ENCODE assay signal across 15 mouse cellular contexts in genomic region chr16:21996402-21996801, GRCm38 (mm10). TPM values are rescaled to one million over a fixed set of nuclear protein-coding genes. Genes with fewer than 3 reads are reported as not detected.
DNase-seq lines count a peak whose midpoint lies in the region; ATAC-seq and TF ChIP-seq lines count a peak whose summit lies in the region.
"Had no signal": no experiment of that assay in that cellular context is flagged by ENCODE, and none has a peak within 500 bp of the region (broad histone marks: within the 10 kb centered on the region; RNA-seq: fewer than 3 reads in every experiment).

No protein-coding gene starts in this region.

- DNase-seq in heart, adult 8-10 months (ENCODE audit: low spot score) = no peak
- peak; percentile 61 for DNase-seq in intestine, embryonic 14.5 days (ENCODE audit: low spot score)
- DNase-seq in lung, adult 2 months = peak; percentile 53
- no peak for DNase-seq in embryo, embryonic 10 days (ENCODE audit: low spot score)
- no peak for DNase-seq in layer of hippocampus, adult 11-12 months (ENCODE audit: low spot score)
- DNase-seq in ovary, postnatal 36 days (ENCODE audit: low spot score) = no peak
- DNase-seq: adrenal gland, postnatal 14 days; cerebellum, adult 2 months; kidney, adult 8-10 months had no signal

- no peaks in the 10 kb centered on the region for H3K9me3 ChIP-seq in heart, embryonic 13.5 days
- H3K9me3 ChIP-seq in intestine, embryonic 14.5 days (ENCODE audit: control insufficient read depth, low read length) = no peaks in the 10 kb centered on the region
- no peaks in the 10 kb centered on the region for H3K9me3 ChIP-seq in stomach, embryonic 16.5 days (replicated peaks; ENCODE audit: control insufficient read depth, low read length)
- H3K9me3 ChIP-seq: embryonic facial prominence, embryonic 13.5 days; limb, embryonic 12.5 days had no signal

- H3K27me3 ChIP-seq in heart, embryonic 13.5 days (replicated peaks) = 0 out of 2 replicates have a peak, but pooled peaks cover 4% of the 10 kb centered on the region
- H3K27me3 ChIP-seq in intestine, embryonic 14.5 days (replicated peaks; ENCODE audit: control insufficient read depth, insufficient read depth, low read length) = no peaks in the 10 kb centered on the region
- H3K27me3 ChIP-seq in stomach, embryonic 16.5 days (ENCODE audit: control insufficient read depth, insufficient read depth, low read length) = no peaks in the 10 kb centered on the region
- H3K27me3 ChIP-seq: Patski had no signal

- no peak for TF ChIP-seq POLR2A in lung, adult 2 months (IDR thresholded peaks at IDR 0.05; ENCODE audit: borderline replicate concordance, extremely low read depth, low read depth, low read length)

- no peak overlapping the region for H3K9ac ChIP-seq in heart, embryonic 13.5 days
- H3K9ac ChIP-seq in intestine, embryonic 14.5 days (ENCODE audit: low read length) = no peak overlapping the region
- H3K9ac ChIP-seq in stomach, embryonic 16.5 days (ENCODE audit: low read length) = 0 out of 2 replicates have a peak overlapping the region, but pooled peaks have one; percentile 8
- H3K9ac ChIP-seq: embryonic facial prominence, embryonic 13.5 days; limb, embryonic 12.5 days had no signal

- H3K4me2 ChIP-seq in heart, embryonic 13.5 days = peak overlapping the region; percentile 32; the same call in 1 of the 2 replicates
- no peak overlapping the region for H3K4me2 ChIP-seq in intestine, embryonic 14.5 days (ENCODE audit: low read length)
- peak overlapping the region; percentile 20; the same call in 1 of the 2 replicates for H3K4me2 ChIP-seq in stomach, embryonic 16.5 days (ENCODE audit: low read depth, low read length)
- H3K4me2 ChIP-seq: limb, embryonic 12.5 days; midbrain, embryonic 11.5 days had no signal

- H3K27ac ChIP-seq in heart, embryonic 13.5 days (replicated peaks) = 0 out of 2 replicates have a peak overlapping the region, but pooled peaks have one; percentile 67
- H3K27ac ChIP-seq in intestine, embryonic 14.5 days (ENCODE audit: low read depth) = peak overlapping the region; percentile 39
- peak overlapping the region; percentile 94 for H3K27ac ChIP-seq in stomach, embryonic 16.5 days (ENCODE audit: low read length)
- H3K27ac ChIP-seq: embryonic facial prominence, embryonic 13.5 days; limb, embryonic 12.5 days had no signal

- H3K4me1 ChIP-seq in heart, embryonic 13.5 days = peaks cover 19% of the 10 kb centered on the region
- H3K4me1 ChIP-seq in intestine, embryonic 14.5 days (replicated peaks; ENCODE audit: control insufficient read depth, insufficient read depth, low read length) = no peaks in the 10 kb centered on the region
- peaks cover 6% of the 10 kb centered on the region for H3K4me1 ChIP-seq in lung, adult 2 months (ENCODE audit: control insufficient read depth, insufficient read depth, low read length)
- H3K4me1 ChIP-seq in stomach, embryonic 16.5 days (ENCODE audit: control insufficient read depth, insufficient read depth, low read length) = peaks cover 5% of the 10 kb centered on the region; the same call in 1 of the 2 replicates

- H3K36me3 ChIP-seq in heart, embryonic 13.5 days = no peaks in the 10 kb centered on the region
- H3K36me3 ChIP-seq in intestine, embryonic 14.5 days (ENCODE audit: control insufficient read depth, insufficient read depth, low read length) = no peaks in the 10 kb centered on the region
- H3K36me3 ChIP-seq in stomach, embryonic 16.5 days (ENCODE audit: control insufficient read depth, insufficient read depth, low read length) = no peaks in the 10 kb centered on the region
- H3K36me3 ChIP-seq: embryonic facial prominence, embryonic 13.5 days; limb, embryonic 12.5 days had no signal

- ATAC-seq in heart, embryonic 13.5 days (ENCODE audit: extremely low read depth, insufficient number of reproducible peaks, low FRiP score, low TSS enrichment) = no peak
- ATAC-seq in intestine, embryonic 14.5 days (replicated peaks; ENCODE audit: low FRiP score, low TSS enrichment, low read depth) = no peak
- no peak for ATAC-seq in stomach, embryonic 16.5 days (ENCODE audit: insufficient read depth, low FRiP score)
- ATAC-seq: Patski had no signal

- no peak overlapping the region for H3K4me3 ChIP-seq in heart, embryonic 13.5 days
- H3K4me3 ChIP-seq in intestine, embryonic 14.5 days (ENCODE audit: low read depth, low read length) = no peak overlapping the region
- no peak overlapping the region for H3K4me3 ChIP-seq in lung, adult 2 months (replicated peaks; ENCODE audit: extremely low read depth, low read depth, low read length)
- no peak overlapping the region for H3K4me3 ChIP-seq in stomach, embryonic 16.5 days (replicated peaks; ENCODE audit: low read length)
- H3K4me3 ChIP-seq: embryonic facial prominence, embryonic 13.5 days; limb, embryonic 12.5 days had no signal

- no peak for TF ChIP-seq CTCF in lung, adult 2 months (IDR thresholded peaks at IDR 0.05; ENCODE audit: insufficient read depth, low read length)

- 39% methylated on average over 4 of the region's 4 CpGs for WGBS in heart, embryonic 13.5 days
- 32% methylated on average over 4 of the region's 4 CpGs for WGBS in intestine, embryonic 14.5 days
- 37% methylated on average over 4 of the region's 4 CpGs for WGBS in lung, adult 2 months
- WGBS in stomach, embryonic 16.5 days = 22% methylated on average over 4 of the region's 4 CpGs

RNA-seq across cellular contexts. Expression of gene Liph, which starts 0.9 kb away (rescaled TPM):
- 0.07 and 0.41 TPM in 2 replicates for polyA plus RNA-seq in heart, embryonic 13.5 days (2015; fragmentation: Nextera tagmentation; extraction: Ambion mirVana)
- not detected for total RNA-seq in heart, adult 8-10 months (2022)
- polyA plus RNA-seq in intestine, embryonic 14.5 days (2014; fragmentation: Nextera tagmentation; extraction: Ambion mirVana) = 7.5 and 8.7 TPM in 2 replicates
- polyA plus RNA-seq in lung, adult 2 months (2012; rRNA removed) = 16.5 and 23.6 TPM in 2 replicates
- 29.9 and 48.0 TPM in 2 replicates for polyA plus RNA-seq in stomach, embryonic 16.5 days (2015; fragmentation: Nextera tagmentation; extraction: Ambion mirVana)

RNA-seq across cellular contexts. Expression of gene Senp2, which starts 12.9 kb away (rescaled TPM):
- 23.9 and 24.0 TPM in 2 replicates for polyA plus RNA-seq in heart, embryonic 13.5 days (2015; fragmentation: Nextera tagmentation; extraction: Ambion mirVana)
- total RNA-seq in heart, adult 8-10 months (2022) = 10 to 100 TPM; 21.7 to 28.2 (median 27.1) TPM
- polyA plus RNA-seq in intestine, embryonic 14.5 days (2014; fragmentation: Nextera tagmentation; extraction: Ambion mirVana) = 45.9 and 47.5 TPM in 2 replicates
- polyA plus RNA-seq in lung, adult 2 months (2012; rRNA removed) = 8.1 and 13.7 TPM in 2 replicates
- polyA plus RNA-seq in stomach, embryonic 16.5 days (2015; fragmentation: Nextera tagmentation; extraction: Ambion mirVana) = 40.1 and 40.4 TPM in 2 replicates

RNA-seq across cellular contexts. Expression of gene Tmem41a, which starts 49.0 kb away (rescaled TPM):
- polyA plus RNA-seq in heart, embryonic 13.5 days (2015; fragmentation: Nextera tagmentation; extraction: Ambion mirVana) = 34.9 and 40.9 TPM in 2 replicates
- 10 to 100 TPM; 11.1 to 17.8 (median 14.1) TPM for total RNA-seq in heart, adult 8-10 months (2022)
- polyA plus RNA-seq in intestine, embryonic 14.5 days (2014; fragmentation: Nextera tagmentation; extraction: Ambion mirVana) = 65.4 and 68.5 TPM in 2 replicates
- polyA plus RNA-seq in lung, adult 2 months (2012; rRNA removed) = 15.3 and 19.1 TPM in 2 replicates
- 35.0 and 35.2 TPM in 2 replicates for polyA plus RNA-seq in stomach, embryonic 16.5 days (2015; fragmentation: Nextera tagmentation; extraction: Ambion mirVana)

Comparison
In these comparisons a context has a peak if more than half of its experiments do, and no peak if none do; other contexts are left out.
1. H3K27ac ChIP-seq: peak in every context shown above with its lines; median percentile 94 in stomach, embryonic 16.5 days; 67 in heart, embryonic 13.5 days; 39 in intestine, embryonic 14.5 days.
2. DNase-seq: peak in intestine, embryonic 14.5 days (single experiment) and lung, adult 2 months (single experiment); none in heart, adult 8-10 months (single experiment), embryo, embryonic 10 days (single experiment), layer of hippocampus, adult 11-12 months (single experiment) and ovary, postnatal 36 days (single experiment).